Mouse (Mus musculus) G1E (cell line): Measurements from ENCODE around the gene Smim7.

Experiments used
- CTCF ChIP-seq: IDR thresholded peaks from 2 replicates; pipeline ENCODE4 v1.5.1; 2012; ENCODE audit warnings: low read depth, low read length, inconsistent platforms, mixed read lengths
- GATA1 ChIP-seq: IDR thresholded peaks from 2 replicates; pipeline ENCODE4 v1.6.1; 2012; ENCODE audit warnings: borderline replicate concordance, low read length, inconsistent platforms, mixed read lengths
- TAL1 ChIP-seq: conservative IDR thresholded peaks from 2 replicates; pipeline ENCODE4 v1.6.1; 2012; ENCODE audit warnings: low read depth, low read length, inconsistent platforms, mixed read lengths

- TF ChIP-seq GATA1 (no peak), CTCF (no peak), TAL1 (no peak)
These were observed 38.8 kb downstream of the Smim7 start for GRCm38 (mm10) chr8:72532103-72532502.
